Mouse (Mus musculus) C2C12 (cell line): ENCODE data around the gene A030014E15Rik. TPM values are rescaled to one million over a fixed set of nuclear protein-coding genes. Genes with fewer than 3 reads are reported as not detected.
"Not testable (repeated sequence)": the region's sequence is repeated elsewhere in the genome, so short reads cannot be mapped to it uniquely, and the experiment has no call there.

Experiments used
- H3K27me3 ChIP-seq: one replicate; pipeline ENCODE4 v1.6.1; 2011; ENCODE audit not compliant: control insufficient read depth, insufficient read depth, insufficient read length
- H3K36me3 ChIP-seq: one replicate; pipeline ENCODE4 v1.6.1; 2011; ENCODE audit not compliant: control insufficient read depth, insufficient read depth
- H3K4me3 ChIP-seq: one replicate; pipeline ENCODE4 v1.5.1; 2011; ENCODE audit warnings: mild to moderate bottlenecking, control low read depth; ENCODE audit not compliant: poor library complexity, insufficient read depth, severe bottlenecking
- H3K79me2 ChIP-seq: one replicate; pipeline ENCODE4 v1.6.1; 2011; ENCODE audit not compliant: control insufficient read depth, insufficient read depth
- H3K79me3 ChIP-seq: one replicate; pipeline ENCODE4 v1.6.1; 2011; ENCODE audit warnings: low read depth, control low read depth
- H3ac ChIP-seq: one replicate; pipeline ENCODE3; 2011; ENCODE audit warnings: low read depth; ENCODE audit not compliant: control insufficient read depth, insufficient read length
- CEBPB ChIP-seq: IDR thresholded peaks from one replicate; pipeline ENCODE4 v1.6.1; 2011; ENCODE audit warnings: low read depth, mild to moderate bottlenecking, control low read depth, moderate library complexity
- CTCF ChIP-seq: IDR thresholded peaks from one replicate; pipeline ENCODE4 v1.5.1; 2011; ENCODE audit not compliant: control insufficient read depth, insufficient read depth, insufficient read length
- FOSL1 ChIP-seq: IDR thresholded peaks from one replicate; pipeline ENCODE4 v1.8.0; 2011; ENCODE audit warnings: mild to moderate bottlenecking, low read length; ENCODE audit not compliant: poor library complexity, insufficient read depth, severe bottlenecking
- MAX ChIP-seq: IDR thresholded peaks from one replicate; pipeline ENCODE4 v1.6.1; 2011; ENCODE audit warnings: mild to moderate bottlenecking, control low read depth
- MYOD1 ChIP-seq: IDR thresholded peaks from one replicate; pipeline ENCODE4 v1.6.1; 2011; ENCODE audit warnings: low read depth; ENCODE audit not compliant: control insufficient read depth, insufficient read length
- MYOG ChIP-seq: IDR thresholded peaks from one replicate; pipeline ENCODE4 v1.6.1; 2011; ENCODE audit not compliant: control insufficient read depth, insufficient read length; ENCODE audit errors: extremely low read depth
- USF1 ChIP-seq: IDR thresholded peaks from one replicate; pipeline ENCODE4 v1.6.1; 2011; ENCODE audit warnings: low read depth, mild to moderate bottlenecking, control low read depth, moderate library complexity
- polyA plus RNA-seq: library from polyadenylated mRNA; unstranded; fragments of >200 nt; fragmentation: generic; extraction: Trizol; gene quantifications from one replicate; pipeline ENCODE4 v1.2.1, GENCODE M21; 2012; ENCODE audit warnings: missing spikeins

The A030014E15Rik gene
- polyA plus RNA-seq, 1 experiment: not detected

GRCm38 (mm10) chr1:82948601-82949000 lies 23.9 kb downstream of the A030014E15Rik start:
- no peak overlapping the region for H3ac ChIP-seq
- no peaks in the 10 kb centered on the region for H3K79me2 ChIP-seq
- no peaks in the 10 kb centered on the region for H3K36me3 ChIP-seq
- no peaks in the 10 kb centered on the region for H3K79me3 ChIP-seq
- H3K27me3 ChIP-seq: no peaks in the 10 kb centered on the region
- H3K4me3 ChIP-seq: no peak overlapping the region
- TF ChIP-seq FOSL1 (no peak), CTCF (no peak)

GRCm38 (mm10) chr1:82955913-82956312 lies 31.2 kb downstream of the A030014E15Rik start, which contains the start of gene Gm7544:
Gene Gm7544, minus strand, starts transcription at chr1:82956013.
- not testable (repeated sequence) for H3K79me3 ChIP-seq, H3ac ChIP-seq, H3K4me3 ChIP-seq, H3K79me2 ChIP-seq, H3K27me3 ChIP-seq, H3K36me3 ChIP-seq

- Histone ChIP-seq H3K79me3 (no peaks in the 10 kb centered on the region), H3K27me3 (no peaks in the 10 kb centered on the region), H3K79me2 (no peaks in the 10 kb centered on the region), H3K4me3 (no peak within 1 kb of the TSS), H3K36me3 (no peaks in the 10 kb centered on the region), H3ac (no peak within 1 kb of the TSS)
- TF ChIP-seq MYOG: no peak
- TF ChIP-seq FOSL1: no peak
- TF ChIP-seq MYOD1: no peak
- no peak for TF ChIP-seq USF1
- TF ChIP-seq MAX: no peak
- TF ChIP-seq CEBPB: no peak
- no peak for TF ChIP-seq CTCF
Observed at GRCm38 (mm10) chr1:82959870-82960385, 35.2 kb downstream of the A030014E15Rik start, which contains the start of gene Gm47955. Gene Gm47955, plus strand, starts transcription at chr1:82960286.

- TF ChIP-seq MYOG: no peak
- TF ChIP-seq CTCF: no peak
- no peak for TF ChIP-seq MAX
- TF ChIP-seq FOSL1: no peak
- TF ChIP-seq USF1: no peak
- TF ChIP-seq MYOD1: no peak
- no peak for TF ChIP-seq CEBPB
- Histone ChIP-seq H3K79me3 (no peaks in the 10 kb centered on the region), H3K4me3 (no peak overlapping the region), H3K27me3 (no peaks in the 10 kb centered on the region), H3K36me3 (no peaks in the 10 kb centered on the region), H3K79me2 (no peaks in the 10 kb centered on the region), H3ac (no peak overlapping the region)
Observed at GRCm38 (mm10) chr1:82966413-82966812, 41.7 kb downstream of the A030014E15Rik start.

- no peaks in the 10 kb centered on the region for H3K36me3 ChIP-seq
- H3ac ChIP-seq: no peak overlapping the region
- TF ChIP-seq FOSL1 (no peak), CEBPB (no peak), MYOG (no peak), MYOD1 (no peak), MAX (no peak), CTCF (no peak), USF1 (no peak)
- H3K4me3 ChIP-seq: no peak overlapping the region
- no peaks in the 10 kb centered on the region for H3K79me3 ChIP-seq
- no peaks in the 10 kb centered on the region for H3K79me2 ChIP-seq
- no peaks in the 10 kb centered on the region for H3K27me3 ChIP-seq
Observed at GRCm38 (mm10) chr1:82972046-82972445, 47.3 kb downstream of the A030014E15Rik start.

- Histone ChIP-seq H3K36me3 (no peaks in the 10 kb centered on the region), H3K79me2 (no peaks in the 10 kb centered on the region), H3K4me3 (no peak overlapping the region), H3ac (no peak overlapping the region), H3K27me3 (no peaks in the 10 kb centered on the region), H3K79me3 (no peaks in the 10 kb centered on the region)
- TF ChIP-seq USF1 (no peak), MYOG (no peak), MYOD1 (no peak), CEBPB (no peak), CTCF (no peak), MAX (no peak), FOSL1 (no peak)
Observed at GRCm38 (mm10) chr1:82973244-82973643, 48.5 kb downstream of the A030014E15Rik start.
